Mouse (Mus musculus) lung, postnatal 10 days (tissue): ENCODE measurements around the gene Ephx1.
A peak's percentile ranks its signal among the peaks of the same experiment; 100 is the strongest.
"Not testable (repeated sequence)": the region's sequence is repeated elsewhere in the genome, so short reads cannot be mapped to it uniquely, and the experiment has no call there.

Experiments
- DNase-seq: peaks from one replicate; pipeline ENCODE4 v3.0.0; 2021

The Ephx1 gene

DNA sequence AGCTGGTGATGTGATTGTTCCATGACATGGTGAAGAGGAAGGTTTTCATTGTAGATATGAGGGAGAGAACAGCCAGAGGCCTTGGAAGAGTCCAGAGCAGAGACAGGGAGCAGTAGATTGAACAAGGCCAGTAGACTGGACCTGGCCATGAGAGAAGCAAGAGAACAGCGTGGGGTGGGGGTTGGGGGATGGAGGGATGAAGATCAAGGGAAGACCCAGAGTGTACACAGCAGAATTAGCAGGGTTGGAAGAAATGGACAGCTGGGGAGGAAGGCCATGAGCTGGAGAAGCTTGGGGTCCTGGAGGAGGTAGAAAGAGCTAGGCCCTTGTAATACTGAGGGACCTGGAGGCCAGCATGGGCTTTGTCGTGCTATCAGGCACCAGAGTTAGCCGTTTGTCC, 8.3 kb downstream of the Ephx1 start:
- no peak for DNase-seq

DNA sequence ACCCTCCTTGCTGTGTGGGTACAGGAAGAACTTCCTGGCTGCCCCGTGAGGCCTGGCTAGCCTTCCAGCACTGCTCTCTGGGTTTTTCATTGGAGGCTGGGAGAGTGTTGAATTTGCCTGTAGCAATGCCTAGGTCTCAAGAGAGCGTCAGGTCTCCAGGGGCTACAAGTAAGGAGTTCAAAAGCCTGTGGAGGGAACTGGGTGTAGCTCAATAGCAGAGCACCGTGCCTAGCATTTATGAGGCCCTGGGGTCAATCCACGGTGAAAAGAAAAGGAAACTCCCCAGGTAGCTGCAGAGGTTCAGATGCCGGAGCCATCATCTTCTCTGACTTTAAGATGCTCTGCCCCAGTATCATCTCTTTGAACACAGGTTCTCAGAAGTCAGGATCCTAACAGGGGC, 9.1 kb downstream of the Ephx1 start:
- DNase-seq: no peak

DNA sequence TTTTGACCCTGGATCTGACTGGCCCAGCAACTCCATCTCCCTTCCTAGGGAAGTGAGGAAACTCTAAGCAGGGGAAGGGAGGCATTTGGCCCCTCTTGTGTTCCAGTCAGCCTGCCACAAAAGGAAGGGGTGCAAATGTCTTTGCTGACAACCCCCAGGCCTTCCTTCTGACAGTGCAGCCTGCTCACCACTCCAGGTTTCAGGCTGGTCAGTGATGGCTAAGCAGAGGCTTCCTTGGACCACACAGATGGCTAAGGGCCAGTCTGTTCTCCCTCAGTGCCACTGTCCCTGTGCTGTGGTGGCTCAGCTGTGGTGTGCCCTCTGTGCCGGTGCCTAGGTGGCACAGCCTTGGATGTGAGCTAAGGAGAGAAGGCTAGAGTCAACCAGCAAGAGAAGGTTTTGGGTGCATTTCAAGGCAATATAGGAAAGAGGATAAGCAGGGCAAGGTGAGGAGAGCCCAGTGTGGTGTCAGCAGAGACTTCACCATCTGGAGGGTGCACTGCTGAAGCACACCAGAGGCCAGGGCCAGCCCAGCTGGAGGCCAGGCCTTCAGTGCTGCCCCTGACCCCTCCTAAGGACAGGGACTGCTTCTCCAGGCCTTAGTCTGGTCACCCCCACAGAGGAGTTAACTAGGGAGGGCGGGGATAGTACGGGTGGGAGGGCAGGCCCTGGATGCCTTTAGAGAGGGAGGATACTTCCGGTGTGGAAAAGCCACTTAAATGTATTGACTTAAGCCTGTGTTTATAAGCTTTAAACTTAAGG, 10.4 kb downstream of the Ephx1 start:
- DNase-seq: no peak

DNA sequence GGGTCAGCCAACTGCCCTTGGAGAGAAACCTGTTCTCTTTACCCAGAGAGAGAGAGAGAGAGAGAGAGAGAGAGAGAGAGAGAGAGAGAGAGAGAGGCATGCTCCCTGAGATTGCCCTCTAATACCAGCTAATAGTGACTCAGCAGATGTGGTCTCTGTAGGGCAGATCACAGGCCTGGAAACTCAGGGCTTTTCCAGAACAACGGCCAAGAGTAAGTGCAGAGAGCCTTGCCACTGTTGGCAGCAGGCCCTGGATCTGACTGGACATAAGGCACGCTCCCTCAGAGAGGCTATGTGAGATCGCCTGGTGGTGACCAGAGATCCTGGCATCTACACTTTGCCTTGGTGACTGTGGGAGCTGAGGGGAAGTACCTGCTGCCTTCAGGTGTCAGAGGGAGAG, 10.9 kb downstream of the Ephx1 start:
- peak; percentile 70 for DNase-seq

GRCm38 (mm10) chr1:181009011-181009590, 11.6 kb downstream of the Ephx1 start:
- no peak for DNase-seq

DNA sequence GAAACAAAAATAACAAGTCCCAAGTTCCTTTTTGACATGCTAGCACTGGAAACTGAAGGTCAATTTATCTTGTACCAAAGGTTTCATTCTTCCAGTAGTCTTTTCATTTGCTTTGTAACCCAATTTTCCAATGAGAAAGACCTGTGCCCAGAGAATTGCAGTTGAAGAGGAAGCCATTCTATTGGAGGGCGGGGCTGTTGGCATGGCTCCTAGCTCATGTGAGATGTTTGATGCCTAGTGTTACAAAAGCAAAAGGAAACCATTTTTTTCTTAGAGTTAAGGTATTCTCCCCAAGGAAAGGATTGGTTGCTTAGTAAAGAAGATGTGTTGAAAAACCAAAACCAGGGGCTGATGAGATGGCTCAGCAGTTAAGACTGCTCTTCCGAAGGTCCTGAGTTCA, 12.4 kb downstream of the Ephx1 start:
- peak; percentile 62 for DNase-seq

- no peak for DNase-seq
These were observed 12.9 kb downstream of the Ephx1 start for GRCm38 (mm10) chr1:181007831-181008230.

DNA sequence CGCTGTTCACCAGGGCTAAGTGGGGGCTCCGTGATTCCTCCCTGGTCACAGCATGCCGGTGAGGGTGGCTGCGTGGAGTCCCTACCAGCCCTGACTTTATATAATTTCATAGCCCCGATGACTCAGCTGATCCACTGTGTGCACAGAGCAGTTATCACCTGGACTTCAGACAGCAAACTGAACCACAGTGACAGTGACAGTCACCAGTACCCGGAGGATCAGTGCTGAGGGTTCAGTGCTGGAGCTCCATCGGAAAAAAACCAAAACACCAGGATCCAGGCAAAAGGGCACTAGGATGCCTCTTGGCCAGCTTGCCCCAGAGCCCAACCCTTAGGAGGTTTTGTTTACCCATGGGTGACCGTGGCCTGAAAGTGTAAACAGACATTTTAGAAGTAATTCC, 15.4 kb downstream of the Ephx1 start:
- no peak for DNase-seq

DNA sequence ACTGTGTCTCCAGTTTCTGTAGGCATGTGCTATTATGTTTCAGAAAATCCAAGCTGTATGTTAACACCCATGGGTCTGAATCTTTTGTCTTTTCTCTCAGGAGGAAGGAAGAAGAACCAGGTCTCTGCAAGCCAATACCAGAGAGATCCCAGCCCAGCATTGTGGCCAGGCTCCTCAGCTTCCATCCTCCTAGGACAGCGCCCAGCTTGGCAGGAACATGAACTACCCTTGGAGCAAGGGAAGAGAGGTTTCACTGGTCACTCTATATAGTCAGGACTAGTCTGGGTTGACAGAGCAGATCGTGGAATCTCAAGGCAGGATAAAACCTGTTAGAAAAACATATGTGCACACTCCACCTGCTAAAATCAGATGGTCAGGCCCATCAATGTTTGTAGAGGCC, 16.9 kb downstream of the Ephx1 start:
- no peak for DNase-seq

GRCm38 (mm10) chr1:181001621-181002020, 19.1 kb downstream of the Ephx1 start:
- no peak for DNase-seq

DNA sequence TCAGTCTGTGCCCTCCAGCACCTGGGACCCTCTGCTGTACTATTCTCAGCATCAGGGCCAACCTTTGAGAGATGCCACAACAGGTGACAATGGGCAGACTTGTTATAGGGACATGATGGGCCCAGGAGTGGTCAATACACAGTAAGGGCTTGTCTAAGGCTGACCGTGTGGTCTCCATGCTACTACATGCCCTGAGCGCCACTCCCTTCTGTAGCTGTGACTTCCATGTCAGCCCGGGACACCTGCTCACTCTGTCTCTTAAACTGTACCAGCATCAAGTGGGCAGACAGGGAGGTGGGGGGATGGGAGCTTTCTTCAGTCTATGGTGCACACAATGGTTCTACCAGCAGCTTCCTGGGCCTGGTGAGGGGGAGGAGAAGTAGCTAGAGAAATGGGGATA, 19.5 kb downstream of the Ephx1 start:
- DNase-seq: no peak

- DNase-seq: no peak
These were observed 20.1 kb downstream of the Ephx1 start for GRCm38 (mm10) chr1:181000501-181001092.

- peak; percentile 65 for DNase-seq
These were observed 28.6 kb downstream of the Ephx1 start for GRCm38 (mm10) chr1:180992142-180992541.

DNA sequence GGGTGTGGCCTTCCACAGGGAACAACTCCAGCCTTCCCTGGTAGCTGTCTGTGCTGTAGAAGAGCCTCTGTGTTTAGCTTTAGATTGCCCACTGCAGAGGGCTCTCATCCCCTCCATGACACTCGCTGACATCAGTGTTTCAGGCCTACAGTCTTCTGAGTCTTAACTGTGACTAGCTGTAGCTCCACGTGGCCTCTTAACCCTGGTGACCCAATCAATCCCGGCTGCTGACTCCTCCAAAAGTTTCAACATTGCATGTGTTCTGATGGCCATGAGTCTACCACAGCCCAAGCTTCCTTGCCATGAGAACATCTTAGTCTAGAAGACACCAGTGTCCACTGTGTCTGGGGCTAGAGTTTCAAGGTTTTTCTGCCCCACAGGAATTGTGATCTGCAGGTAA, 30.0 kb downstream of the Ephx1 start:
- no peak for DNase-seq

DNA sequence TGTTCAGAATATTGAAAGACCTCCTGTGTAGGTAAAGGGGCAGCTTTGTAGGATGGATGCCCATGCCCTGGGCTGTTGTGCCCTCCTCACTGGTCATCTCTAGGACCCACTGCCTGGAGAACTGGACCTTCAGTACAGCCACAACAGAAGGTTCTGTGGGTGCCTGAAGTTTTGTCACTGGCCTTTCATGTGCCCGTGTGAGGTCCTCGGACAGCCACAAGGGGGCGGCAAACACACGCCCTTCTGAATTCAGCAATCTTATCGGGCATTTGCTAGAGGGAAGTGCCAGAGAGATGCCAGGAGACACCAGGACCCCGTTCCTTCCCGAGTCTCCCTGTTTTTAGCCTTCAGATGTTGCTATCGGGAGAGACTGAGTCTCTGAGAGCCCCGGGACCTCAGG, 32.9 kb downstream of the Ephx1 start:
- peak; percentile 81 for DNase-seq

DNA sequence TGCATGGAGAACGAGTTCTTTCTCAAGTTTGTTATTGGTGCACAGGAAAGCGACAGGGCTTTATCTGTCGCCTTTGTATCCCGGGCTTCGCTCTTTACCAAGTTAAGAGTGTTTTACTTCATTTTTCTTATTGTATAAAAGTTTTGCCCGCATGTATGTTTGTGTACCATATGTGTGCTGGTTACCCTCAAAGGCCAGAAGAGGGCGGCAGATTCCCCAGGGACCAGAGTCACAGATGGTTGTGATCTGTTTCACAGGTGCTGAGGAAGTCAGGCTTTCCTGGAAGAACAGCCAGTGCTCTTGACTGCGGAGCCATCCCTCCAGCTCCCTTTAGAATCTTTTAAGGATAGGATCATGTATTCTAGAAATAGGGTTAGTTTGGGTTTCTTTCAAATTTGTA, 34.0 kb downstream of the Ephx1 start:
- DNase-seq: no peak

DNA sequence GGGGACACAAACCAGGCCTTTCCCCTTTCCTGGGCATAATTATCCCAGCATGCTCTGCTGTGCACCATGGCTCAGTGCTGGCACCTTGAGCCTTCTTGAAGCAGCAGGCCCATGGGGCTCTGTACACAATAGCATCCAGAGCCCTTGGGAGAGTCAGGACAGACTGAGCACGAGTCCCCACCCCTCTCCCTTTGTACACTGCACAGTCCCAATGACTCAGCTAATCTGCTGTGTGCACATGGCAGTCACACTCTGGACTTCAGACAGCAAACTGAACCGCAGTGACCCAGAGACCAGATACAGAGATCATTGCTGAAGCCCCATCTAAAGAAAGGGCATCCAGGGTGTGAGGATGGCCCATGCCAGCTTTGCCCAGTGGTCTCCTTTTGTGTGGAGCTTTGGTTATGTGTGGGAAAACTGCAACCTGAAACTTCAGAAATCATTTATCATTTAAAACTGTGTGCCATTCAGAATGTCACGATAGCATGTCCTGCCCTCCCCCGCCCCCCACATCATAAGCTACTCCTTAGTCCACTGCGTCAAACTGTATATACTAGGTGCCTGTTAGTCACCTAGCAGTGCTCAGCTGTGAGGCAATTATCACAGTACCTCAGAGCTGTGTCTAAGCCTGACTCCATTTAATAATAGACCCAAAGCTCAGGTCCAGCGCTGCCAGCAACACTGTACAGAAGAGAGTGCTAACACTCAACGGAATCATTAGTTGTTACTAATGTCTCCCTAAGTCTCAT, 39.2 kb downstream of the Ephx1 start:
- DNase-seq: not testable (repeated sequence)

- no peak for DNase-seq
These were observed 40.2 kb downstream of the Ephx1 start for GRCm38 (mm10) chr1:180980464-180980863.

- no peak for DNase-seq
These were observed 41.0 kb downstream of the Ephx1 start for GRCm38 (mm10) chr1:180979484-180980251.

DNA sequence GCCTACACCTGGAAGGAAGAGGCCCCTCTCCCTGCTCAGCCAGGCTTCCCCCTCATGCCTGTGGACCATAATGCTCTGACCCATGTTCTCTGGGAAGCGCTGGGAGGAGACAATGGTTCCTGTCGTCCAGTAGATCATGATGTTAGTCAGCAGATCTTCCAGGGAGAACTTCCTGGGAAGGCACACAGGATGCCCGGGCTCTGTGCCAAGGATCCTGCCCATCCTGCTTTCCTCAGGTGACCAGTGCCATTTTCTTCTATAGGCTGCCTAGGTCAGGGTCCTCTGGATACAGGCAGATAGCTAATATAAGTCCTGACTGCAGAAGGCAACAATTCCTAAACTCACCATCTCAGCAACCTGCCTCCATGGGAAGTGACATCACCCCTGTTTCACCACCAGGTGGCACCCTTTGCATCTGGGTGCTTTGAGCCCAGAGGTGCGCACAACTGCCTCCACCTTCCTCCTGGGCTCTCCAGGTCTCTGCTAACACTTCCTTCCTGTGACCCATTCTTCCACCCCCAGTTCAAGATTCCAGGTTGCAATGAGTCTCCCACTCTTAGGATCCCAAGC, 44.5 kb downstream of the Ephx1 start:
- peak; percentile 55 for DNase-seq

- DNase-seq: peak; percentile 65
These were observed 46.5 kb downstream of the Ephx1 start for GRCm38 (mm10) chr1:180974126-180974746.

GRCm38 (mm10) chr1:180972941-180973340, 47.8 kb downstream of the Ephx1 start:
- no peak for DNase-seq
